Mouse (Mus musculus): ENCODE results near the gene Nup93. TPM values are rescaled to one million over a fixed set of nuclear protein-coding genes. Genes with fewer than 3 reads are reported as not detected.

Gene Nup93
- polyA plus RNA-seq, 1 experiment from 2014 or later: 146 TPM

GRCm38 (mm10) chr8:94192926-94193325 is 21.4 kb upstream of the Nup93 start:
- Histone ChIP-seq H3K36me3 (no peaks in the 10 kb centered on the region), H3K9me3 (replicated peaks) (no peaks in the 10 kb centered on the region), H3K27me3 (ENCODE audit: low read depth, poor library complexity, severe bottlenecking) (peaks cover 23% of the 10 kb centered on the region), H3K4me1 (peaks cover 17% of the 10 kb centered on the region), H3K27ac (no peak overlapping the region), H3K4me3 (no peak overlapping the region)
- 37% methylated on average over 1 of the region's 1 CpGs for WGBS
- DNase-seq (ENCODE audit: low spot score): no peak

- 91% methylated on average over 7 of the region's 7 CpGs for WGBS
- H3K36me3 ChIP-seq: no peaks in the 10 kb centered on the region
- H3K9me3 ChIP-seq (replicated peaks): no peaks in the 10 kb centered on the region
- H3K27ac ChIP-seq: no peak overlapping the region
- H3K4me1 ChIP-seq: peaks cover 17% of the 10 kb centered on the region
- no peak for DNase-seq (ENCODE audit: low spot score)
- peaks cover 9% of the 10 kb centered on the region; the same call in 1 of the 2 replicates for H3K27me3 ChIP-seq (ENCODE audit: low read depth, poor library complexity, severe bottlenecking)
- H3K4me3 ChIP-seq: no peak overlapping the region
Measured at GRCm38 (mm10) chr8:94194591-94195223, 19.7 kb upstream of the Nup93 start.

DNA sequence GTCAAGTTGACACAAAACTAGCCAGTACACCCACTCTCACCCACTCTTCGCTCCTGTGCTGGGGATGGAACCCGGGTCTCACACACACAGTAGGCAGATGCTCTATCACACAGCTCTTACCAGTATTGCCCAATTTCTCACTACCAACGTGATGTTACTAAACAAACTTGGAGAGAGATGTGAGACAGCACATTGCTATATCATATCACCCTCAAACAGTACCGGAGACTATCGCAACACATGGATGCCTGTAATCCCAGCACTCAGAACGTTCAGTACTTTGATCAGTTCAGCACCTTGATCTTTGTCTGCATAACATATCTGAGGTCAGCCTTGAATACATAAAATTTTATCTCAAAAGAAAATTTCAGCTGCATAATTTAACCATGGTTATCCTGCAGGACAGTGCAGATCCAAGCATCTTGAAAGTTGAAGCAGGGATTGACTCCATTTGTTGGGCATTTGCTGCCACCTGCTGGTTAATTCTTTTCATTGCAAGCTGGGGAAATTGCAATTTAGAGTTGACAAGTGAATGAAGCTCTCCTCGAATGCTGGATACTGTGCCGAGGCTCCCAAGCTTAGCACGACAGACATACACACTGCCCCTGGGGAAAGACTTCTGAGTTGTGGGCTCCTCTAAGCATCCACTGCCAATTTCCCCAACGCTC is 15.0 kb upstream of the Nup93 start:
- H3K27ac ChIP-seq: no peak overlapping the region
- H3K9me3 ChIP-seq (replicated peaks): no peaks in the 10 kb centered on the region
- no peaks in the 10 kb centered on the region for H3K27me3 ChIP-seq (ENCODE audit: low read depth, poor library complexity, severe bottlenecking)
- no peaks in the 10 kb centered on the region for H3K4me1 ChIP-seq
- no peak overlapping the region for H3K4me3 ChIP-seq
- no peaks in the 10 kb centered on the region for H3K36me3 ChIP-seq
- DNase-seq (ENCODE audit: low spot score): peak; percentile 73
- WGBS: 45% methylated on average over 10 of the region's 10 CpGs

DNA sequence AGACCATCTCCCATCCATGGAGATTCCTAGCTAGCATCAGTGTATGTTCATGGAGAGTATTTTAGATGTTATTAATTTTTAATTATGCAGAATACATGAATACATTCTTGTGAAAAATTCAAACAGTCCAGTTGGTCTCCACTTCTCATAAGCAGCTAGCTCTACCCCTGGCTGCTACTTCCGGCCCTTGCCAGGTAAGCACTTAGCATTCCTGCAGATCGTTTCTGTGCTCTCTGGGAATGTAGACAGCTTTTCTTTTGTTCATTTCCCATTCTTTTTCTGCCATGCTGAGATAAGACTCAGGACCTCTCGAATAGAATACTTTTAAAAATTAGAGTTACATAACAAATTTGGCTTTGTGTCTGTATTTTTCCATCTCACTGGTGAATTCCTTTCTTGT is 10.3 kb upstream of the Nup93 start:
- no peaks in the 10 kb centered on the region for H3K36me3 ChIP-seq
- WGBS: 85% methylated on average over 3 of the region's 3 CpGs
- DNase-seq (ENCODE audit: low spot score): no peak
- no peak overlapping the region for H3K4me3 ChIP-seq
- H3K27me3 ChIP-seq (ENCODE audit: low read depth, poor library complexity, severe bottlenecking): no peaks in the 10 kb centered on the region
- no peaks in the 10 kb centered on the region for H3K9me3 ChIP-seq (replicated peaks)
- no peak overlapping the region for H3K27ac ChIP-seq
- H3K4me1 ChIP-seq: no peaks in the 10 kb centered on the region

GRCm38 (mm10) chr8:94205736-94206135 is 8.6 kb upstream of the Nup93 start:
- DNase-seq (ENCODE audit: low spot score): peak; percentile 81
- 14% methylated on average over 5 of the region's 5 CpGs for WGBS

DNA sequence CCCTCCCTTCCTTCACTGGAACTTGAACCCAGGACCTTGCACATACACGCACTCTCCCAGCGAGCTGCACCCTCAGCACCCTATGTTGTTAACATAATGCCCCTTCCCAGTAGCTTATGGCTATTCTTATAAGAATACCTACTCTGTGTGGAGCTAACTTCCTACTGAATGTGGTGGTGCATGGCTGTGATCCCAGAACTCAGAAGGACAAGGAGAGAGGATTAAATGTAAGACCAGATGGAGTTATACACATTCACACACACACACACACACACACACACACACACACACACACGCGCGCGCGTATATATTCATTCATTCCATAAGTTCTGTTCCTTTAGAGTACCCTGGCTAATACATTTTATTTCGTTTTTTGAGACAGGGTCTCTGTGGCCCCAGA is 8.1 kb upstream of the Nup93 start:
- no peaks in the 10 kb centered on the region for H3K36me3 ChIP-seq
- no peak overlapping the region for H3K27ac ChIP-seq
- no peaks in the 10 kb centered on the region for H3K27me3 ChIP-seq (ENCODE audit: low read depth, poor library complexity, severe bottlenecking)
- no peak overlapping the region for H3K4me3 ChIP-seq
- no peak for DNase-seq (ENCODE audit: low spot score)
- H3K9me3 ChIP-seq (replicated peaks): no peaks in the 10 kb centered on the region
- H3K4me1 ChIP-seq: no peaks in the 10 kb centered on the region
- WGBS: 80% methylated on average over 8 of the region's 8 CpGs

More at GRCm38 (mm10) chr8:94205736-94206135, 8.6 kb upstream of the Nup93 start:
- Histone ChIP-seq H3K27me3 (ENCODE audit: low read depth, poor library complexity, severe bottlenecking) (no peaks in the 10 kb centered on the region), H3K9me3 (replicated peaks) (no peaks in the 10 kb centered on the region), H3K36me3 (no peaks in the 10 kb centered on the region), H3K4me1 (no peaks in the 10 kb centered on the region), H3K27ac (no peak overlapping the region), H3K4me3 (no peak overlapping the region)

GRCm38 (mm10) chr8:94207491-94207890 is 6.9 kb upstream of the Nup93 start:
- no peaks in the 10 kb centered on the region for H3K36me3 ChIP-seq
- H3K4me3 ChIP-seq: no peak overlapping the region
- DNase-seq (ENCODE audit: low spot score): no peak
- H3K4me1 ChIP-seq: no peaks in the 10 kb centered on the region
- H3K27me3 ChIP-seq (ENCODE audit: low read depth, poor library complexity, severe bottlenecking): no peaks in the 10 kb centered on the region
- H3K9me3 ChIP-seq (replicated peaks): no peaks in the 10 kb centered on the region
- H3K27ac ChIP-seq: no peak overlapping the region
- WGBS: 76% methylated on average over 2 of the region's 2 CpGs

DNA sequence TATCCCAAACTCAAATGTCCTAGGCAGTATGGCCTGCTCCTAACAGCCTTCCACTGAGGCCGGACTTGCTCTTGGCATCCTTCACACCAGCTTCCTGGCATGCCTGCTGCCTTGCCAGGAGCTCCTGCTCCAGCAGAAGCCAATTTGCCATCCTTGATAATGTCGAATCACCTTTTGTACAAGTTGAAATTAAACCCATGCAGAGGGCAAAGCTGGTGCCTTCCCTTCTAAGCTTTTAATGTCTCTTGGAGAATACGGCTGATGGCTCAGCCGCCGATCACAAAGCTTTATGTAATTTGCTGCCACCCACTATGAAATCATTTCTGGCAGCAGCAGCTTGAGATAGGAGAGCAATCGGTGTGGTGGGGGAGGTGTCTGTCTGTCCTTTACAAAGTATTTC is 4.7 kb upstream of the Nup93 start:
- no peaks in the 10 kb centered on the region for H3K27me3 ChIP-seq (ENCODE audit: low read depth, poor library complexity, severe bottlenecking)
- H3K36me3 ChIP-seq: no peaks in the 10 kb centered on the region
- DNase-seq (ENCODE audit: low spot score): no peak
- H3K27ac ChIP-seq: no peak overlapping the region
- no peak overlapping the region for H3K4me3 ChIP-seq
- H3K4me1 ChIP-seq: peaks cover 5% of the 10 kb centered on the region
- 88% methylated on average over 6 of the region's 6 CpGs for WGBS
- no peaks in the 10 kb centered on the region for H3K9me3 ChIP-seq (replicated peaks)

DNA sequence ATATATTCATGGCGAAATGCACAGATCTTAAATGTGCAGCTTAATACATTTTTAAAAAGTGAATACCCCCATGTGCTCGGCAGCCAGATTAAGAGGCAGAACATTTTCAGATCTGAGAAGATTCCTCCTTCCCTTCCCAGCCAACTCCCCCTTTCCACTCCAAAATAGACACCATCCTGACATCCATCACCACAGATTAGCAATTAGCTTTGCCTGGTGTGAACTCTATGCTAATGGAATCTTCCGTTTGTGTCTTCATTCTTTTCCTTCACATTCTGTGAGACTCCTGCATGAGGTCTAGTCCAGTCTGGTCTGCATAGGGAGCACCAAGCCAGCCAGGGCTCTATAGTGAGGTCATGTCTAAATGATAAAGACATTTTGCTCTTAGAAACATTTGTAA is 4.1 kb upstream of the Nup93 start:
- no peak for DNase-seq (ENCODE audit: low spot score)

GRCm38 (mm10) chr8:94213819-94214218 is 545 bp upstream of the Nup93 start:
- Histone ChIP-seq H3K4me1 (peaks cover 24% of the 10 kb centered on the region), H3K27me3 (ENCODE audit: low read depth, poor library complexity, severe bottlenecking) (no peaks in the 10 kb centered on the region), H3K9me3 (replicated peaks) (no peaks in the 10 kb centered on the region), H3K4me3 (peak overlapping the region; percentile 83), H3K27ac (no peak overlapping the region), H3K36me3 (no peaks in the 10 kb centered on the region)
- 73% methylated on average over 6 of the region's 6 CpGs for WGBS
- DNase-seq (ENCODE audit: low spot score): no peak

More for the DNA sequence above, 4.1 kb upstream of the Nup93 start:
- no peaks in the 10 kb centered on the region for H3K36me3 ChIP-seq
- H3K4me3 ChIP-seq: no peak overlapping the region
- 85% methylated on average over 3 of the region's 3 CpGs for WGBS
- peaks cover 10% of the 10 kb centered on the region for H3K4me1 ChIP-seq
- H3K27me3 ChIP-seq (ENCODE audit: low read depth, poor library complexity, severe bottlenecking): no peaks in the 10 kb centered on the region
- H3K27ac ChIP-seq: no peak overlapping the region
- H3K9me3 ChIP-seq (replicated peaks): no peaks in the 10 kb centered on the region

GRCm38 (mm10) chr8:94227381-94227939 is 13.1 kb downstream of the Nup93 start:
- H3K4me3 ChIP-seq: no peak overlapping the region
- peaks cover 51% of the 10 kb centered on the region for H3K36me3 ChIP-seq
- H3K9me3 ChIP-seq (replicated peaks): no peaks in the 10 kb centered on the region
- no peak for DNase-seq (ENCODE audit: low spot score)
- no peaks in the 10 kb centered on the region for H3K27me3 ChIP-seq (ENCODE audit: low read depth, poor library complexity, severe bottlenecking)
- H3K4me1 ChIP-seq: no peaks in the 10 kb centered on the region
- 89% methylated on average over 7 of the region's 7 CpGs for WGBS
- H3K27ac ChIP-seq: no peak overlapping the region

GRCm38 (mm10) chr8:94240240-94240751 is 25.9 kb downstream of the Nup93 start:
- Histone ChIP-seq H3K4me3 (no peak overlapping the region), H3K27ac (no peak overlapping the region), H3K4me1 (no peaks in the 10 kb centered on the region), H3K36me3 (peaks cover 27% of the 10 kb centered on the region), H3K9me3 (replicated peaks) (no peaks in the 10 kb centered on the region), H3K27me3 (ENCODE audit: low read depth, poor library complexity, severe bottlenecking) (no peaks in the 10 kb centered on the region)
- DNase-seq (ENCODE audit: low spot score): no peak
- 91% methylated on average over 4 of the region's 4 CpGs for WGBS

DNA sequence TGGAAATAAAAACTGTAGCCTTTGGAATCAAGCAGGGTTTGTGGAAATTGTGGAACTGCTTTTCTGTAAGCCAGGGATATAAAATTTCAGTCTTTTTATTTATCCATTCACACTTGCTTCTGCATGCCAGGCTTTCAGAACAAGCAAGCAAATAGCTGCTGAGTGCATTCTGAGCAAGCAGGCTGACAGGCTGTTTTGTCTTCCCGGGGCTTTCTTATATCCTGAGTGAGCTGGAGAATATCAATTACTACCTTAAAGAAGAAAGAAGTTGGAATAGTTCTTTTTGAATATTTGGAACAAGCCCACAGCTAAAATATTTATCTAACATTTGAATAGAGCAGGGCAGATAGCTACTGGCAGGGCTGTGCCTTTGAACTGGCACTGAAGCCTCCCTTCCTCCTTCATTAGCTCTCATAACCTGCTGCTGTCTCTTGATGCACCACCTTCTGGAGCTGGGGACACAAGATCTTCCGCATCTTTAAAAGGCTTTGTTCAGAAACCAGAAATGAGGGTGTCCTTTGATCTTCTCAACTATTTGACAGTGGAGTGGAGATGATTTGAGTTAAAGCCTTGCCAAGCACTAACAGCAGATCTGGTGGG is 35.6 kb downstream of the Nup93 start:
- Histone ChIP-seq H3K4me1 (no peaks in the 10 kb centered on the region), H3K4me3 (no peak overlapping the region), H3K36me3 (peaks cover 9% of the 10 kb centered on the region; the same call in 1 of the 2 replicates), H3K9me3 (replicated peaks) (no peaks in the 10 kb centered on the region), H3K27ac (no peak overlapping the region), H3K27me3 (ENCODE audit: low read depth, poor library complexity, severe bottlenecking) (no peaks in the 10 kb centered on the region)
- WGBS: 84% methylated on average over 2 of the region's 2 CpGs
- no peak for DNase-seq (ENCODE audit: low spot score)

Data from limb, embryonic 10.5 days (tissue).